Mouse (Mus musculus) midbrain, postnatal 0 days (tissue): ENCODE results near the gene Gpx4. TPM values are rescaled to one million over a fixed set of nuclear protein-coding genes. Genes with fewer than 3 reads are reported as not detected.
"Not testable (repeated sequence)": the region's sequence is repeated elsewhere in the genome, so short reads cannot be mapped to it uniquely, and the experiment has no call there.

ENCODE experiments used
- ATAC-seq: fragments of 200-750 bp; cut with Nextera tagmentation; 2 replicates; pipeline ENCODE4 v1.8.0; 2017; ENCODE audit warnings: moderate number of reproducible peaks, mild to moderate bottlenecking, moderate TSS enrichment, moderate library complexity; ENCODE audit not compliant: low FRiP score
- DNase-seq: peaks from one replicate; pipeline ENCODE4 v3.0.0-alpha.2; 2015; ENCODE audit warnings: low spot score
- H3K27ac ChIP-seq: fragments of 300-500 bp; sonication (generic); 2 replicates; pipeline ENCODE4 v1.5.1; 2014; ENCODE audit warnings: low read depth, mild to moderate bottlenecking, low read length, mixed read lengths
- H3K27me3 ChIP-seq: fragments of 300-500 bp; sonication (generic); 2 replicates; pipeline ENCODE4 v1.6.1; 2014; ENCODE audit warnings: low read length, control low read depth, mixed read lengths; ENCODE audit not compliant: insufficient read depth
- H3K36me3 ChIP-seq: fragments of 300-500 bp; sonication (generic); 2 replicates; pipeline ENCODE4 v1.6.1; 2014; ENCODE audit warnings: low read length, control low read depth, mixed read lengths; ENCODE audit not compliant: insufficient read depth
- H3K4me1 ChIP-seq: fragments of 300-500 bp; sonication (generic); 2 replicates; pipeline ENCODE4 v1.6.1; 2014; ENCODE audit warnings: mild to moderate bottlenecking, control low read depth, antibody characterized with exemption, low read length, mixed read lengths; ENCODE audit not compliant: insufficient read depth
- H3K4me2 ChIP-seq: fragments of 300-500 bp; sonication (generic); 2 replicates; pipeline ENCODE4 v1.6.1; 2014; ENCODE audit warnings: low read depth, mild to moderate bottlenecking, low read length, mixed read lengths; ENCODE audit not compliant: poor library complexity, severe bottlenecking
- H3K4me3 ChIP-seq: fragments of 300-500 bp; sonication (generic); 2 replicates; pipeline ENCODE4 v1.5.1; 2014; ENCODE audit warnings: low read depth, mild to moderate bottlenecking, low read length, moderate library complexity
- H3K9ac ChIP-seq: fragments of 300-500 bp; sonication (generic); replicated peaks from 2 replicates; pipeline ENCODE4 v1.6.1; 2014; ENCODE audit warnings: mild to moderate bottlenecking, low read length, moderate library complexity, mixed read lengths; ENCODE audit not compliant: poor library complexity, severe bottlenecking
- H3K9me3 ChIP-seq: fragments of 300-500 bp; sonication (generic); 2 replicates; pipeline ENCODE4 v1.6.1; 2016; ENCODE audit warnings: low read length, control low read depth
- CTCF ChIP-seq: IDR thresholded peaks from 2 replicates; pipeline ENCODE4 v1.5.1; 2016; ENCODE audit warnings: antibody characterized with exemption, mild to moderate bottlenecking
- WGBS: fragments of 180-500 bp; shearing (Covaris S2); extraction: QIAGEN DNeasy Blood & Tissue Kit; methylation state at CpG from one replicate; pipeline ENCODE4 v1.1.7; 2014; 5-methylcytosine and 5-hydroxymethylcytosine counted together
- polyA plus RNA-seq: library from polyadenylated mRNA; unstranded; fragments of >200 nt; fragmentation: Nextera tagmentation; extraction: Ambion mirVana; gene quantifications from 2 replicates; pipeline ENCODE4 v1.2.1, GENCODE M21; 2015
- total RNA-seq: library from RNA; depleted of rRNA; stranded (reverse); fragments of >200 nt; gene quantifications from 2 replicates; pipeline ENCODE4 v1.2.3, GENCODE M21; 2014

The Gpx4 gene
- total and polyA plus RNA-seq, 2 experiments from 2014 or later, result 350 to 635 TPM

DNA sequence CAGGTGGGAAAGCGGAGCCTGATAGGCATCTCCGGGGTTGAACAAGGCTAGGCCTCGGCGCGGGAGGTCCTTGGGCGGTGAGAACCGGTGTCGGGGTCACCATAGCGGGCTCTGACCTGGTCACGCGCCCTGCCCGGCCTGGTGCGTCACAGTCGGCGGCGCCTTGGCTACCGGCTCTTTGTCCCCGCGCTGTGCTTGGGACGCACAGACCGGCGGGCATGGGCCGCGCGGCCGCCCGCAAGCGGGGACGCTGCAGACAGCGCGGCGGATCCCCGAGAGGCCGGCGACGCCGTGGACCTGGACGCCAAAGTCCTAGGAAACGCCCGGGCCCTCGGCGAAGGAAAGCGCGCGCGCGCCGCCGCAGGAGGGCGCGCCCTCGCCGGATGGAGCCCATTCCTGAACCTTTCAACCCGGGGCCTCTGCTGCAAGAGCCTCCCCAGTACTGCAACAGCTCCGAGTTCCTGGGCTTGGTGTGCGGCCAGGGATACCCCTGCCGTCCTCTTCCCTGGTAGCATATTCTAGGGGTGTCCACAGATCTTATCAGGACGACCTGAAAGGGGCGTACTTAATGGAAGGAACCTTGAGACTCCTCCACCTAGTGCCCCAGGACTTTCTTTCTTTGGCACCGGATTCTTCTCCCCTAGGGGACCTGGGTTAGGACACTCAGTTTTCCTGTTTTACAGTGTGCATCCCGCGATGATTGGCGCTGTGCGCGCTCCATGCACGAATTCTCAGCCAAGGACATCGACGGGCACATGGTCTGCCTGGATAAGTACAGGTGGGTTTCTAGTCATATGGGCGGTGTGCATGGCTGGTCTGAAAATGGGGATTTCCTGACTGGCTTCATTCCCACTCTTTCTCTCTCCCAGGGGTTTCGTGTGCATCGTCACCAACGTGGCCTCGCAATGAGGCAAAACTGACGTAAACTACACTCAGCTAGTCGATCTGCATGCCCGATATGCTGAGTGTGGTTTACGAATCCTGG, 7.2 kb downstream of the Gpx4 start:
- peak; percentile 60 for ATAC-seq
- H3K27ac ChIP-seq, result peak overlapping the region; percentile 98
- H3K27me3 ChIP-seq, result no peaks in the 10 kb centered on the region
- DNase-seq, result peak; percentile 54
- no peaks in the 10 kb centered on the region for H3K9me3 ChIP-seq
- H3K36me3 ChIP-seq, result peaks cover 29% of the 10 kb centered on the region
- peak overlapping the region; percentile 74 for H3K4me2 ChIP-seq
- H3K9ac ChIP-seq, result peak overlapping the region; percentile 92
- H3K4me3 ChIP-seq, result peak overlapping the region; percentile 77
- 1% methylated on average over 75 of the region's 77 CpGs for WGBS
- 0 out of 2 replicates have a peak, but pooled peaks have one; percentile 20 for TF ChIP-seq CTCF
- H3K4me1 ChIP-seq, result peaks cover 3% of the 10 kb centered on the region; the same call in 1 of the 2 replicates

DNA sequence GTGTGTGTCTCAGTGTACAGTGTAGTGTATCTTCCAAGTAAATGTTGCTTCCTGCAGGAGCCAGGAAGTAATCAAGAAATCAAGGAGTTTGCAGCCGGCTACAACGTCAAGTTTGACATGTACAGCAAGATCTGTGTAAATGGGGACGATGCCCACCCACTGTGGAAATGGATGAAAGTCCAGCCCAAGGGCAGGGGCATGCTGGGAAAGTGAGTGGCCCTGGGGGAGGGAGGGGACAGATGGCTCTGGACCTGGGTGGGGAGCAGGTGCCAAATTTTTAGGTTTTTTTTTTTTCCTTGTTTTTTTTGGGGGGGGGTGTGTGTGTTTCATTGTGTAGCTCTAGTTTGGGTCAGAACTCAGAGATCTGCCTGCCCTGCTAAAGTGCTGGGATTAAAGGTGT, 7.9 kb downstream of the Gpx4 start:
- Histone ChIP-seq H3K4me3 (peak overlapping the region; percentile 77), H3K4me2 (peak overlapping the region; percentile 74), H3K36me3 (peaks cover 36% of the 10 kb centered on the region), H3K9ac (peak overlapping the region; percentile 92)
- 0% methylated on average over 3 of the region's 3 CpGs for WGBS
- not testable (repeated sequence) for ATAC-seq, DNase-seq, H3K4me1 ChIP-seq, H3K27ac ChIP-seq, H3K9me3 ChIP-seq, H3K27me3 ChIP-seq

- Histone ChIP-seq H3K9ac (peak overlapping the region; percentile 92; the same call in 1 of the 2 replicates), H3K4me2 (peak overlapping the region; percentile 74), H3K27me3 (no peaks in the 10 kb centered on the region), H3K4me1 (peaks cover 3% of the 10 kb centered on the region; the same call in 1 of the 2 replicates), H3K27ac (no peak overlapping the region), H3K9me3 (no peaks in the 10 kb centered on the region), H3K4me3 (peak overlapping the region; percentile 77; the same call in 1 of the 2 replicates), H3K36me3 (peaks cover 41% of the 10 kb centered on the region)
- TF ChIP-seq CTCF, result no peak
- ATAC-seq (no peak), DNase-seq (no peak)
- 81% methylated on average over 5 of the region's 5 CpGs for WGBS
Measured at GRCm38 (mm10) chr10:80055364-80055763, 8.4 kb downstream of the Gpx4 start.

DNA sequence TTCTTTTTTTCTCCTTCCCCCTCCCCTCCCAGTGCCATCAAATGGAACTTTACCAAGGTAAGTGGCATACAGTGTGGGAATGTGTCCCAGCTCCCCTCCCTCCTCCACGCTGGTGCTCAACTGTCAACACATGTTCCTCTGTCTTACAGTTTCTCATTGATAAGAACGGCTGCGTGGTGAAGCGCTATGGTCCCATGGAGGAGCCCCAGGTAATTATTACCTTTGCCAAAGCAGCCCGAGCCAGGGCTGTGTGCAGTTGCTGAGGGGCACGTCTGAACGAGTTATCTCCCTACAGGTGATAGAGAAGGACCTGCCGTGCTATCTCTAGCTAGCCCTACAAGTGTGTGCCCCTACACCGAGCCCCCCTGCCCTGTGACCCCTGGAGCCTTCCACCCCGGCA, 8.9 kb downstream of the Gpx4 start:
- no peak overlapping the region for H3K9ac ChIP-seq
- peaks cover 3% of the 10 kb centered on the region; the same call in 1 of the 2 replicates for H3K4me1 ChIP-seq
- DNase-seq (no peak), ATAC-seq (no peak)
- H3K4me2 ChIP-seq, result no peak overlapping the region
- H3K27ac ChIP-seq, result no peak overlapping the region
- H3K4me3 ChIP-seq, result no peak overlapping the region
- 91% methylated on average over 9 of the region's 10 CpGs for WGBS
- TF ChIP-seq CTCF, result no peak
- H3K9me3 ChIP-seq, result no peaks in the 10 kb centered on the region
- H3K27me3 ChIP-seq, result no peaks in the 10 kb centered on the region
- H3K36me3 ChIP-seq, result peaks cover 43% of the 10 kb centered on the region

- H3K4me1 ChIP-seq, result peaks cover 3% of the 10 kb centered on the region; the same call in 1 of the 2 replicates
- H3K4me2 ChIP-seq, result no peak overlapping the region
- no peaks in the 10 kb centered on the region for H3K27me3 ChIP-seq
- TF ChIP-seq CTCF, result no peak
- no peak overlapping the region for H3K4me3 ChIP-seq
- DNase-seq (no peak), ATAC-seq (no peak)
- H3K9ac ChIP-seq, result no peak overlapping the region
- WGBS, result 86% methylated on average over 4 of the region's 4 CpGs
- H3K9me3 ChIP-seq, result no peaks in the 10 kb centered on the region
- peaks cover 48% of the 10 kb centered on the region for H3K36me3 ChIP-seq
- no peak overlapping the region for H3K27ac ChIP-seq
Measured at GRCm38 (mm10) chr10:80056506-80056905, 9.5 kb downstream of the Gpx4 start.
